Mouse (Mus musculus): ENCODE results near the gene Fam183b. TPM values are rescaled to one million over a fixed set of nuclear protein-coding genes. Genes with fewer than 3 reads are reported as not detected.
"Not testable (repeated sequence)": the region's sequence is repeated elsewhere in the genome, so short reads cannot be mapped to it uniquely, and the experiment has no call there.

Fam183b gene
- total RNA-seq, 2 experiments from 2014 or later = not detected

DNA sequence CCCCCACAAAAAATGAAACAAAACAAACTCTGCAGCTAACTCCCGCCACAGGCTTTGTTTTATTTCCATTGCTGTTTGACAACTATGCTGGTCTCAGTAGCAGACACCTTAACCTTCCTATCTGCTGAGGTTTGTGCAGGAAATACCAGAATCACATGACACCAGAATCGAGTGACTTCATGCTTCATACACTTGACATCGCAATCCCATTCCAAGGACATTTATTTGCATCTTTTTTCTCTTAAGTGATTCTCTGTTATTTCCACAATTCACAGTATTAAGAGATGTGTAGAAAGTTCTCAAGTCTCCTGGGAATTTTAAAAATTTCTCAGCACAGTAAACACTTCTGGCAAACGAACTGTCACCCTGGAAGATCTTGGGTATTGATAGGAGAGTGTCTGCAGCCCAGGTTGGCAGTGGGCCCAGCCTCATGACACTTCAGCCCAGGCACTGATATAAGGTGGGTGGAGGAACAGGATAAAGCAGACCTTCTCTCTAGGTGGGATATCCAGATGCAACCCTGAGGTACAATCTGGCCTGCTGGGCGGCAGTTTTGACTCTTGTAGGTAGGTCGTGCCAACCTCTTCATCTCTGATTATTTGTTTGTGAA is 19.2 kb downstream of the Fam183b start, which contains the start of gene Olfr314:
TSS of gene Olfr314 (plus strand) at position 473 of the 610 bp plus-strand sequence.
- no peak for ATAC-seq (replicated peaks; ENCODE audit: poor library complexity)

DNA sequence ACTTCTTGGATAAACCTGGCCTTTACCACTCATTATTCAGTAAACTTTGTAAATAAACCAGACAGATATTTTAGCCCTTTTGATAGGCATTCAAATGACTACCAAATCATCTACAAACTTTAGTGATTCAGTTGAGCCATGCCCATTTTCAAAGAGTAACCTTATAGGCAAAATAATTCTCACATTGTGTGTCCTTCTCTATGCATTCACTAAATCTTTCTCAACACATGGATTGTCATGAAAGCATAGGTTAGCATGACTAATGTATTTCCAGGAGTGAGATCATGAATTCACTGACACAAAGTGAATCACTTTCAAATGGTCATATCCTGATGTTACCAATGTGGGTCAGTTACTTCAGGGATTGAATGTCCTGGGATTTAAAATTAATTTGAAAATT is 28.9 kb downstream of the Fam183b start, which contains the start of gene Olfr315:
TSS of gene Olfr315 (plus strand) at position 301 of the 400 bp plus-strand sequence.
- ATAC-seq (replicated peaks; ENCODE audit: poor library complexity) = no peak

DNA sequence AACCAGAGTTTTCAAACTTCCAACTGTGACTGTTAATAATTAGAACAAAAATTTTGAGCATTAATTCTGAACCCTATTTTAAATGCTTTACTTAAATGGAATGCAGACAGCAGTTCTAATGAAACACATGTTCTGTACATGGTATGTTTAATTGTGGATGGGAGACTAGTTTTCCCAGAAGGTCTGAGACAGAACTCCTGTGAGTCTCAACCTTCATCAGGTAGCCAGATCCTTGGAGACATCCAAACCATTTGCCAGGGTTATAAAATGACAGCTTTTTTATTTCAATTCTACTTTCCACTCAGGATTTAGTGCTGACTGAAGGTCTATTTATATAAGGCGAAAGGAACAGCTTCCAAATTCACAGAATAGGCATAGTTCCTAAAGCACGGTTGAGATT is 49.3 kb downstream of the Fam183b start, which contains the start of gene Olfr316:
TSS of gene Olfr316 (plus strand) at position 301 of the 400 bp plus-strand sequence.
- ATAC-seq (replicated peaks; ENCODE audit: poor library complexity) = no peak

DNA sequence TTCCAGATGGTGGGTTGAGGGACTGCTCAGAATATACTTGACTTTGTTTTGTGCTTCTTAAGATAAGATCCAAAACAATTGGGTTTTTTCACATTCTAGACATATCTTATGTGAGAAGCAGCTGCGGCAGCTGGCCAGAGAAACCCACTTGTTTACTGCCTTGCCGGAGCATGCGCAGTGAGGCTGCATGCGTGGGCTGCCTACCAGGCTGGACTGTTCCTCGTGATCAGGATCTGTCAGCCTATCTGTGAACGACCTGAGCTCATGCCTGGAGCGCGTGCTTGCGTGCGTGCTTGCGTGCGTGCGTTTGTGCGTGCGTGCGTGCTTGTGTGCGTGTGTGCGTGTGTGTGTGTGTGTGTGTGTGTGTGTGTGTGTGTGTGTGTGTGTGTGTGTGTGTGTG is 50.7 kb downstream of the Fam183b start:
- ATAC-seq (replicated peaks; ENCODE audit: poor library complexity) = not testable (repeated sequence)

Other genes with a start within 250 kb of the Fam183b start
- gene Olfr328, start 246.3 kb downstream of the Fam183b start, total RNA-seq (2015) = not detected in 2 replicates
- not detected in 2 replicates for gene Olfr328, start 246.3 kb downstream of the Fam183b start, total RNA-seq (2017)
- gene Olfr224, start 231.4 kb downstream of the Fam183b start, total RNA-seq (2015) = not detected in 2 replicates
- gene Olfr224, start 231.4 kb downstream of the Fam183b start, total RNA-seq (2017) = not detected in 2 replicates
- not detected in 2 replicates for gene Olfr325, start 224.2 kb downstream of the Fam183b start, total RNA-seq (2015)
- gene Olfr325, start 224.2 kb downstream of the Fam183b start, total RNA-seq (2017) = not detected in 2 replicates
- not detected in 2 replicates for gene Olfr324, start 206.8 kb downstream of the Fam183b start, total RNA-seq (2015)
- not detected in 2 replicates for gene Olfr324, start 206.8 kb downstream of the Fam183b start, total RNA-seq (2017)
- not detected in 2 replicates for gene 2210407C18Rik, start 185.9 kb downstream of the Fam183b start, total RNA-seq (2015)
- not detected in 2 replicates for gene 2210407C18Rik, start 185.9 kb downstream of the Fam183b start, total RNA-seq (2017)
- not detected in 2 replicates for gene Olfr323, start 171.5 kb downstream of the Fam183b start, total RNA-seq (2015)
- not detected in 2 replicates for gene Olfr323, start 171.5 kb downstream of the Fam183b start, total RNA-seq (2017)
- 1.8 and 3.5 TPM in 2 replicates for gene Trim58, start 161.5 kb downstream of the Fam183b start, total RNA-seq (2015)
- 0.27 and 1.2 TPM in 2 replicates for gene Trim58, start 161.5 kb downstream of the Fam183b start, total RNA-seq (2017)
- gene Olfr322, start 143.2 kb downstream of the Fam183b start, total RNA-seq (2015) = not detected in 2 replicates
- not detected in 2 replicates for gene Olfr322, start 143.2 kb downstream of the Fam183b start, total RNA-seq (2017)
- gene Olfr320, start 120.9 kb downstream of the Fam183b start, total RNA-seq (2015) = not detected in 2 replicates
- not detected in 2 replicates for gene Olfr320, start 120.9 kb downstream of the Fam183b start, total RNA-seq (2017)
- gene Olfr319, start 102.8 kb downstream of the Fam183b start, total RNA-seq (2015) = not detected in 2 replicates
- not detected in 2 replicates for gene Olfr319, start 102.8 kb downstream of the Fam183b start, total RNA-seq (2017)
- not detected in 2 replicates for gene Olfr318, start 77.9 kb downstream of the Fam183b start, total RNA-seq (2015)
- gene Olfr318, start 77.9 kb downstream of the Fam183b start, total RNA-seq (2017) = not detected in 2 replicates
- not detected in 2 replicates for gene Olfr317, start 62.7 kb downstream of the Fam183b start, total RNA-seq (2015)
- gene Olfr317, start 62.7 kb downstream of the Fam183b start, total RNA-seq (2017) = not detected in 2 replicates
- not detected in 2 replicates for gene Olfr316, start 49.2 kb downstream of the Fam183b start, total RNA-seq (2015)
- not detected in 2 replicates for gene Olfr316, start 49.2 kb downstream of the Fam183b start, total RNA-seq (2017)
- not detected in 2 replicates for gene Olfr315, start 28.8 kb downstream of the Fam183b start, total RNA-seq (2015)
- gene Olfr315, start 28.8 kb downstream of the Fam183b start, total RNA-seq (2017) = not detected in 2 replicates
- gene Olfr314, start 19.0 kb downstream of the Fam183b start, total RNA-seq (2015) = not detected in 2 replicates
- not detected in 2 replicates for gene Olfr314, start 19.0 kb downstream of the Fam183b start, total RNA-seq (2017)
- not detected in 2 replicates for gene Olfr313, start 13.0 kb upstream of the Fam183b start, total RNA-seq (2015)
- not detected in 2 replicates for gene Olfr313, start 13.0 kb upstream of the Fam183b start, total RNA-seq (2017)
- gene Olfr312, start 27.3 kb upstream of the Fam183b start, total RNA-seq (2015) = not detected in 2 replicates
- not detected in 2 replicates for gene Olfr312, start 27.3 kb upstream of the Fam183b start, total RNA-seq (2017)
- not detected in 2 replicates for gene Olfr311, start 37.3 kb upstream of the Fam183b start, total RNA-seq (2015)
- gene Olfr311, start 37.3 kb upstream of the Fam183b start, total RNA-seq (2017) = not detected in 2 replicates
- gene Gm12258, start 45.2 kb upstream of the Fam183b start, total RNA-seq (2015) = 0.90 and 1.1 TPM in 2 replicates
- 2.0 and 3.0 TPM in 2 replicates for gene Gm12258, start 45.2 kb upstream of the Fam183b start, total RNA-seq (2017)
- 1.9 and 3.7 TPM in 2 replicates for gene 2810021J22Rik, start 65.3 kb upstream of the Fam183b start, total RNA-seq (2015)
- 2.9 and 5.0 TPM in 2 replicates for gene 2810021J22Rik, start 65.3 kb upstream of the Fam183b start, total RNA-seq (2017)
- gene Zfp39, start 102.3 kb upstream of the Fam183b start, total RNA-seq (2015) = 23.9 and 29.2 TPM in 2 replicates
- 7.9 and 9.5 TPM in 2 replicates for gene Zfp39, start 102.3 kb upstream of the Fam183b start, total RNA-seq (2017)
- 1.4 and 1.5 TPM in 2 replicates for gene Btnl10, start 115.9 kb upstream of the Fam183b start, total RNA-seq (2015)
- 1.8 and 1.9 TPM in 2 replicates for gene Btnl10, start 115.9 kb upstream of the Fam183b start, total RNA-seq (2017)
- 65.8 and 66.4 TPM in 2 replicates for gene Rnf187, start 137.0 kb upstream of the Fam183b start, total RNA-seq (2015)
- 70.6 and 83.6 TPM in 2 replicates for gene Rnf187, start 137.0 kb upstream of the Fam183b start, total RNA-seq (2017)
- gene Hist3h2ba, start 147.0 kb upstream of the Fam183b start, total RNA-seq (2015) = 1.6 and 1.9 TPM in 2 replicates
- gene Hist3h2ba, start 147.0 kb upstream of the Fam183b start, total RNA-seq (2017) = 1.8 and 2.3 TPM in 2 replicates
- 19.4 and 20.2 TPM in 2 replicates for gene Hist3h2a, start 152.7 kb upstream of the Fam183b start, total RNA-seq (2015)
- gene Hist3h2a, start 152.7 kb upstream of the Fam183b start, total RNA-seq (2017) = 223 and 238 TPM in 2 replicates
- 0.10 TPM in 1 of 2 replicates, not detected in the other for gene Trim17, start 152.7 kb upstream of the Fam183b start, total RNA-seq (2015)
- gene Trim17, start 152.7 kb upstream of the Fam183b start, total RNA-seq (2017) = not detected in 2 replicates
- gene Trim11, start 176.1 kb upstream of the Fam183b start, total RNA-seq (2015) = 24.0 and 25.0 TPM in 2 replicates
- 25.9 and 32.8 TPM in 2 replicates for gene Trim11, start 176.1 kb upstream of the Fam183b start, total RNA-seq (2017)